Mouse (Mus musculus) forebrain, embryonic 10.5 days (tissue): ENCODE data around the gene Dscam. TPM values are rescaled to one million over a fixed set of nuclear protein-coding genes. Genes with fewer than 3 reads are reported as not detected.

ENCODE experiments used
- DNase-seq: peaks from one replicate; pipeline ENCODE4 v3.0.0-alpha.2; 2017; ENCODE audit warnings: low spot score; ENCODE audit errors: extremely low spot score
- H3K27ac ChIP-seq: fragments of 300-500 bp; sonication (generic); 2 replicates; pipeline ENCODE4 v1.5.1; 2016; ENCODE audit warnings: mild to moderate bottlenecking
- H3K27me3 ChIP-seq: fragments of 300-500 bp; sonication (generic); 2 replicates; pipeline ENCODE4 v1.6.1; 2016; ENCODE audit warnings: mild to moderate bottlenecking; ENCODE audit not compliant: poor library complexity, severe bottlenecking
- H3K36me3 ChIP-seq: fragments of 300-500 bp; sonication (generic); replicated peaks from 2 replicates; pipeline ENCODE4 v1.6.1; 2016; ENCODE audit warnings: mild to moderate bottlenecking, moderate library complexity
- H3K4me1 ChIP-seq: fragments of 300-500 bp; sonication (generic); 2 replicates; pipeline ENCODE4 v1.6.1; 2016
- H3K4me3 ChIP-seq: fragments of 300-500 bp; sonication (generic); 2 replicates; pipeline ENCODE4 v1.5.1; 2016; ENCODE audit warnings: mild to moderate bottlenecking, moderate library complexity
- H3K9me3 ChIP-seq: fragments of 300-500 bp; sonication (generic); 2 replicates; pipeline ENCODE4 v1.6.1; 2016; ENCODE audit warnings: mild to moderate bottlenecking, moderate library complexity
- WGBS: fragments of 180-500 bp; shearing (Covaris S2); methylation state at CpG from one replicate; pipeline ENCODE4 v1.1.7; 2016; 5-methylcytosine and 5-hydroxymethylcytosine counted together
- polyA plus RNA-seq: library from polyadenylated mRNA; unstranded; fragments of >200 nt; fragmentation: Nextera tagmentation; extraction: Ambion mirVana; gene quantifications from 2 replicates; pipeline ENCODE4 v1.2.1, GENCODE M21; 2016

Dscam gene
- polyA plus RNA-seq, 1 experiment from 2014 or later = 0.21 TPM

- H3K4me3 ChIP-seq = no peak overlapping the region
- H3K27ac ChIP-seq = no peak overlapping the region
- H3K4me1 ChIP-seq = peaks cover 28% of the 10 kb centered on the region
- 68% methylated on average over 13 of the region's 13 CpGs for WGBS
- no peaks in the 10 kb centered on the region for H3K9me3 ChIP-seq
- H3K27me3 ChIP-seq = peaks cover 62% of the 10 kb centered on the region
- H3K36me3 ChIP-seq = no peaks in the 10 kb centered on the region
- no peak for DNase-seq
These were observed 442.4 kb downstream of the Dscam start for GRCm38 (mm10) chr16:96727836-96728774.

- Histone ChIP-seq H3K4me1 (peaks cover 28% of the 10 kb centered on the region), H3K27me3 (peaks cover 86% of the 10 kb centered on the region), H3K9me3 (no peaks in the 10 kb centered on the region), H3K4me3 (no peak overlapping the region), H3K36me3 (no peaks in the 10 kb centered on the region), H3K27ac (no peak overlapping the region)
- WGBS = 92% methylated on average over 8 of the region's 8 CpGs
- no peak for DNase-seq
These were observed 445.4 kb downstream of the Dscam start for GRCm38 (mm10) chr16:96725071-96725724.

DNA sequence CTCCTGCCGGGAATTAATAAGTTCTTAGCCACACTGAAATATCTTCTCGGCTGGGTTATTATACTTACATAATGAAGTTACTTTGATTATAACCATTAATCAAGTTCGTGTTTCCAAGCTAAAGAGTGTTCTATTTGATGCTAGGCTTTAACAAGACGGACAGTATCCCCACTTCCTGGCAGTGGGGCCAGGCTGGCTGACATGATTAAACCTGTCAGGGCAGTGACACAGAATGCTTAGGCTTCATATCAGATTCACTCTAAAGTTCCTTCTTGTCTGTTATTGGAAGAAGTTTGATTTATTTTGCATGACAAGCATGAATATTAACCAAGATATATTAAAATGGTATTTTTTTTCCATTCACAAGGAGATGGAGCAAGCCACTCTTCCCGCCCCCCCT lies 446.0 kb downstream of the Dscam start:
- Histone ChIP-seq H3K9me3 (no peaks in the 10 kb centered on the region), H3K27me3 (peaks cover 87% of the 10 kb centered on the region), H3K36me3 (no peaks in the 10 kb centered on the region), H3K4me1 (peaks cover 28% of the 10 kb centered on the region), H3K27ac (no peak overlapping the region), H3K4me3 (no peak overlapping the region)
- no peak for DNase-seq
- WGBS = 52% methylated on average over 5 of the region's 5 CpGs

DNA sequence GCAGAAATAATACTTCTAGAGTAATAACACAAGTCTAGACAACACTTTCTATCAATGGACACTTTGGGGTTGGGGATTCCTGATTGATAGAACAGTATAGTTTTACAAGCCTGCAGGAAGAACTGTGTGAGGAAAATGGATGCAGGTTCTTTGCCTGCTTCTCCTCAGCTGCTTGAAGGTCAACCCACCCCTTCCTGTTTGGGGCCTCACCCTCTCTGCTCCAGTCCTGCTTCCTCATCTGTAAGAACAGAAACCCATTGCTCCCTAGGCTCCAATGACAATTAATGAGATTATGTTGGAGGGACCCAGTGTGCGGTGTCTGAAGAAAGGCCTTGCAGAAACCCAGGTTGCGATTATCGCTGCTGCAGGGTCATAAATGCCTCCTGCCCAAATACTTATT lies 446.4 kb downstream of the Dscam start:
- Histone ChIP-seq H3K36me3 (no peaks in the 10 kb centered on the region), H3K27me3 (peaks cover 87% of the 10 kb centered on the region), H3K4me3 (no peak overlapping the region), H3K4me1 (peaks cover 28% of the 10 kb centered on the region), H3K27ac (no peak overlapping the region), H3K9me3 (no peaks in the 10 kb centered on the region)
- no peak for DNase-seq
- 51% methylated on average over 3 of the region's 3 CpGs for WGBS

GRCm38 (mm10) chr16:96723066-96723669 lies 447.4 kb downstream of the Dscam start:
- DNase-seq = no peak
- peaks cover 87% of the 10 kb centered on the region for H3K27me3 ChIP-seq
- no peaks in the 10 kb centered on the region for H3K36me3 ChIP-seq
- H3K27ac ChIP-seq = no peak overlapping the region
- H3K4me3 ChIP-seq = no peak overlapping the region
- peaks cover 24% of the 10 kb centered on the region for H3K4me1 ChIP-seq
- WGBS = 91% methylated on average over 2 of the region's 2 CpGs
- no peaks in the 10 kb centered on the region for H3K9me3 ChIP-seq

DNA sequence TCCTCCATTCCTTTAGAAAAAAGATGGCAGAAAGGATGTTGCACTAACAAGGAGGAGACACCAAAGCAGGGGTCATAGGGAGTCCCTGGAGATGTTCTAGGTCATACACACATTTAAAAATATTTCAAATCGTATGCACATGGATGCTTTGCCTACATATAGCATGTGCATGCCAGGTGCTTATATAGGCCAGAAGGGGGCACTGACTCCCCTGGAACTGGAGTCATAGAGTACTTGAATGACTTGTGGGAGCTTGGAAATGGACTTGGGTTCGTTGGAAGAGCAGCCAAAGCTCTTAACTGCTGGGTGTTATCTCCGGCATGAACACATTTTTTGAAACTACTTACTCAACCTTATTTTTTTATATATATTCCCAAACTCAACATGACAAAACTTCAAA lies 448.4 kb downstream of the Dscam start:
- no peaks in the 10 kb centered on the region for H3K9me3 ChIP-seq
- H3K4me3 ChIP-seq = no peak overlapping the region
- WGBS = 73% methylated on average over 3 of the region's 3 CpGs
- H3K4me1 ChIP-seq = peaks cover 22% of the 10 kb centered on the region
- no peak overlapping the region for H3K27ac ChIP-seq
- H3K27me3 ChIP-seq = peaks cover 77% of the 10 kb centered on the region
- no peak for DNase-seq
- no peaks in the 10 kb centered on the region for H3K36me3 ChIP-seq

DNA sequence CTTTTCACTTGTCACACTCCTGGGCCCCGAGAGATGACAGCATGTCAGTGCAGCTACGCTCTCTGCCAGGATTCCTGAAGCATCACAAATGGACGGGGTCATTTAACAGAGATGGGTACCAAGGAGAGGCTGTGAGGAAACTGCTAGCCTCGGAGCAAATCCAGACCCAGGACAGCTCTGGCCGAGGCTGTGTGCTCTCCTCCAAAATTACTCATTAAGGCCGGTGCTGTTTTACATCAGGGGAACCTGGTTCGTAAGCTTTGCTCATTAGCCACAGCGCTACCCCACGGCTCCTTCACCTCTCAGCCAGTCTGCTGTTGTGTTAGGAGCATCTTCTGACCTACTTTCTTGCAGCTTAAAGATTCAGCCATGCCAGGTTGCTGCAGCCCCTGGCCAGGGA lies 449.3 kb downstream of the Dscam start:
- Histone ChIP-seq H3K27me3 (peaks cover 68% of the 10 kb centered on the region), H3K4me3 (no peak overlapping the region), H3K27ac (no peak overlapping the region), H3K36me3 (no peaks in the 10 kb centered on the region), H3K9me3 (no peaks in the 10 kb centered on the region), H3K4me1 (peaks cover 22% of the 10 kb centered on the region)
- 78% methylated on average over 9 of the region's 9 CpGs for WGBS
- DNase-seq = no peak

GRCm38 (mm10) chr16:96720666-96721065 lies 449.9 kb downstream of the Dscam start:
- H3K4me3 ChIP-seq = no peak overlapping the region
- DNase-seq = no peak
- WGBS = 86% methylated on average over 5 of the region's 5 CpGs
- H3K36me3 ChIP-seq = no peaks in the 10 kb centered on the region
- no peaks in the 10 kb centered on the region for H3K9me3 ChIP-seq
- peaks cover 22% of the 10 kb centered on the region for H3K4me1 ChIP-seq
- H3K27me3 ChIP-seq = peaks cover 63% of the 10 kb centered on the region
- H3K27ac ChIP-seq = no peak overlapping the region

DNA sequence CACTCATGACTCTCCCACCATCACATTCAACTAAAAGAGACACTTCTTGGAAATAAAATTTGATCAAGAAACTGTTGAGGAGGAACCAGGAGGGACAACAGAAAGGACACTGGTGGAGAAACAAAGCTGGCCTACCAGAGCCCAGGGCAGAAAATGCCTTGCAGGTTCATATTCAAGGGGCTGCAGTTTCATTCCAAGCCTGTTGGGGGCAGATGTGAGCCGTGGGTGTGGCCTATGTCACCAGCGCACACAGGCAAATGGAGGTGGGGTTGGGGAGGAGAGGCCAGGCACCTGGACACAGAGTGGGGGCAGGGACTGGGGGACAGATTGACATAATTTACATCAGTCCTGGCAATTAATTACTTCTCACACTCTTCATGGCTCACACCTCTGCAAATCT lies 452.3 kb downstream of the Dscam start:
- H3K4me1 ChIP-seq = no peaks in the 10 kb centered on the region
- no peak overlapping the region for H3K27ac ChIP-seq
- 4% methylated on average over 2 of the region's 2 CpGs for WGBS
- H3K27me3 ChIP-seq = peaks cover 49% of the 10 kb centered on the region
- H3K36me3 ChIP-seq = no peaks in the 10 kb centered on the region
- no peaks in the 10 kb centered on the region for H3K9me3 ChIP-seq
- DNase-seq = no peak
- H3K4me3 ChIP-seq = no peak overlapping the region

DNA sequence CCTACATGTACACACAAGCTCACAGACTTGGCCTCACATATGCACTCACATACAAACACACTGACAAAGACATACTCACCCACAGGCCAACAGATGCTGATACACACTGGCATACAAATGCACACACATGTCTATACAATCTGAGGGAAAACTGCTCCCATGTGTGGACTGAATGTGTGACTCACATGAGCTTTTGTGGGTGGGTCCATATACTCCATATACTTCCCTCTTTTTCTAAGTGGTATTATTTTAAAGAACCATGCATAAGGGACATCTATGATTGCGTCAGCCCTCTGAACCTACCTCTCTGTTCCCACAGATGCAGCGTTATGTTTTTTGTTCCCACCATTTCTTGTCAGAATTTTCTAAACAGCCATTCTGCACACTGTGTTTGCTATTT lies 453.9 kb downstream of the Dscam start:
- no peak for DNase-seq
- H3K4me3 ChIP-seq = no peak overlapping the region
- H3K27ac ChIP-seq = no peak overlapping the region
- WGBS = 96% methylated on average over 2 of the region's 2 CpGs
- H3K27me3 ChIP-seq = peaks cover 34% of the 10 kb centered on the region
- no peaks in the 10 kb centered on the region for H3K4me1 ChIP-seq
- H3K9me3 ChIP-seq = no peaks in the 10 kb centered on the region
- H3K36me3 ChIP-seq = no peaks in the 10 kb centered on the region

DNA sequence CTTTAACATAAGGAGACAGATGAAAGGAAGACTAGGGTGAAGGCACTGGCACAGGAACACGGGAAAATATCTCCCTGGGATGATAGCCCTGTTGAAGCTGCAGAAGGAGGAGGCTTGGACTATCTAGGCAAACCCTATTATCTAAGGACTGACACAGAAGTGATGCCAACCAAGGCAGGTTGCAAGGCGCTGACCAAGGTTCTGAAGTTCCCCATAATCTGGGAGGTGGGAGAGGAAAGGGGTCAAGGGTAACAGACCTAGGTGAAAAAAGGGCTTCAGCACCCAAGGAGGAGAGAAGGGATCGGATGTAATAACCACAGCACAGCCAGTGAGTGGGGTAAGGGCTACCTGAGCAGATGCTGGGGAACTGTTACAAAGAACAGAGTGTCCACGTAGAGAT lies 458.6 kb downstream of the Dscam start:
- no peaks in the 10 kb centered on the region for H3K36me3 ChIP-seq
- WGBS = 50% methylated on average over 4 of the region's 4 CpGs

GRCm38 (mm10) chr16:96700551-96700950 lies 470.0 kb downstream of the Dscam start:
- no peak for DNase-seq
- Histone ChIP-seq H3K36me3 (no peaks in the 10 kb centered on the region), H3K27me3 (no peaks in the 10 kb centered on the region), H3K4me1 (no peaks in the 10 kb centered on the region), H3K27ac (no peak overlapping the region), H3K9me3 (no peaks in the 10 kb centered on the region), H3K4me3 (no peak overlapping the region)
- WGBS = 93% methylated on average over 3 of the region's 3 CpGs

More for the DNA sequence above, 458.6 kb downstream of the Dscam start:
- Histone ChIP-seq H3K9me3 (no peaks in the 10 kb centered on the region), H3K27me3 (no peaks in the 10 kb centered on the region), H3K4me3 (no peak overlapping the region), H3K27ac (no peak overlapping the region), H3K4me1 (no peaks in the 10 kb centered on the region)
- no peak for DNase-seq

DNA sequence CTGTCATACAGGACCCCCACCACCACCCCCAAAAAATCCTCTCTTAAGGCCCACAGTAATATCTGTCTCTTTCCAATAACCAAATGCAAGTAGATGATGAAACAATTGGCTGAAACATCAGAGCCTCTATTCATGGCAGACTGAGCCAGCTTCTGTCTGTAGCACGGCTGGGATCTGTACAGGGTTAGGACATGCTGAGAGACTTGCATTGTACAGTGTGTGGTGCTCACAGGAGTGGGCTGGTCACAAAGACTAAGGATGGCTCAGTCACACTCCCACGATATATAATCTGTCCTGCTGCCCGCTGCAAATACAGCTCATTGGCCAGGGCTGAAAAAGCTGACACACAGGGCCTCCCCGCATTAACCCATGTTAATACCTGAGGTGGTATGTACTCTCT lies 474.7 kb downstream of the Dscam start:
- DNase-seq = no peak

More for the DNA sequence above, 474.7 kb downstream of the Dscam start:
- Histone ChIP-seq H3K4me1 (no peaks in the 10 kb centered on the region), H3K9me3 (no peaks in the 10 kb centered on the region), H3K27me3 (no peaks in the 10 kb centered on the region), H3K27ac (no peak overlapping the region), H3K36me3 (no peaks in the 10 kb centered on the region), H3K4me3 (no peak overlapping the region)
- 86% methylated on average over 4 of the region's 4 CpGs for WGBS
